In genomic region chr5:131797044-131797443, GRCm38 (mm10) we compare ENCODE assay signal across 17 mouse cellular contexts.
"Had no signal": no experiment of that assay in that cellular context is flagged by ENCODE, and none has a peak within 500 bp of the region (broad histone marks: within the 10 kb centered on the region; RNA-seq: fewer than 3 reads in every experiment).

No protein-coding gene starts in this region.

- H3K27me3 ChIP-seq: midbrain, embryonic 15.5 days; neural tube, embryonic 15.5 days had no signal

- H3K36me3 ChIP-seq: midbrain, embryonic 13.5 days; midbrain, embryonic 15.5 days; neural tube, embryonic 13.5 days; neural tube, embryonic 15.5 days had no signal

- H3K27ac ChIP-seq: liver, embryonic 14.5 days; macrophage; midbrain, embryonic 13.5 days; midbrain, embryonic 15.5 days; neural tube, embryonic 13.5 days; neural tube, embryonic 15.5 days had no signal

- H3K4me3 ChIP-seq: megakaryocyte, embryonic 14.5 days; midbrain, embryonic 13.5 days; midbrain, embryonic 15.5 days; neural tube, embryonic 13.5 days; neural tube, embryonic 15.5 days had no signal

- H3K4me2 ChIP-seq: lung, embryonic 14.5 days; midbrain, embryonic 11.5 days; midbrain, embryonic 13.5 days; midbrain, embryonic 15.5 days; neural tube, embryonic 13.5 days; neural tube, embryonic 15.5 days had no signal

- DNase-seq: lung, adult 18-20 months; lung, embryonic 14.5 days; lung, postnatal 10 days; lung, postnatal 36 days; right cerebral cortex, postnatal 14 days; spleen, adult 18-20 months; thymus, adult 18-20 months; thymus, postnatal 14 days; thymus, postnatal 36 days had no signal
